Mouse (Mus musculus) spleen, postnatal 14 days (tissue): ENCODE results near the gene Itpripl2.

Experiments used
- DNase-seq, 2 experiments: peaks; one replicate each; pipeline ENCODE4 v3.0.0; 2021 to 2022; ENCODE audit warnings: low spot score in 2 of 2

The Itpripl2 gene

GRCm38 (mm10) chr7:118488060-118488664 lies 3.6 kb downstream of the Itpripl2 start:
- DNase-seq: no peak

- no peak for DNase-seq
Observed at GRCm38 (mm10) chr7:118486917-118487316, 4.9 kb downstream of the Itpripl2 start.

- no peak for DNase-seq
Observed at GRCm38 (mm10) chr7:118483996-118484395, 7.8 kb downstream of the Itpripl2 start.

- DNase-seq: no peak
Observed at GRCm38 (mm10) chr7:118482001-118482400, 9.8 kb downstream of the Itpripl2 start.

- DNase-seq: no peak
Observed at GRCm38 (mm10) chr7:118481047-118481810, 10.5 kb downstream of the Itpripl2 start.

GRCm38 (mm10) chr7:118480160-118480709 lies 11.5 kb downstream of the Itpripl2 start:
- DNase-seq: no peak

- no peak for DNase-seq
Observed at GRCm38 (mm10) chr7:118478835-118479312, 12.9 kb downstream of the Itpripl2 start.

- no peak for DNase-seq
Observed at GRCm38 (mm10) chr7:118476428-118476827, 15.3 kb downstream of the Itpripl2 start.

GRCm38 (mm10) chr7:118475008-118475705 lies 16.6 kb downstream of the Itpripl2 start:
- DNase-seq: no peak

GRCm38 (mm10) chr7:118472886-118473285 lies 18.9 kb downstream of the Itpripl2 start:
- no peak for DNase-seq

- no peak for DNase-seq
Observed at GRCm38 (mm10) chr7:118468060-118468459, 23.7 kb downstream of the Itpripl2 start.

- DNase-seq: no peak
Observed at GRCm38 (mm10) chr7:118464432-118464831, 27.3 kb downstream of the Itpripl2 start.

- no peak for DNase-seq
Observed at GRCm38 (mm10) chr7:118462818-118463762, 28.7 kb downstream of the Itpripl2 start.

- no peak for DNase-seq
Observed at GRCm38 (mm10) chr7:118461400-118462136, 30.2 kb downstream of the Itpripl2 start.

GRCm38 (mm10) chr7:118453722-118454121 lies 38.1 kb downstream of the Itpripl2 start:
- no peak for DNase-seq

- DNase-seq: no peak
Observed at GRCm38 (mm10) chr7:118452940-118453339, 38.8 kb downstream of the Itpripl2 start.

- peak; percentile 11 to 12 for DNase-seq
Observed at GRCm38 (mm10) chr7:118448134-118448967, 43.4 kb downstream of the Itpripl2 start, which contains the start of gene Syt17. Gene Syt17 (minus strand): TSS chr7:118448222.

- DNase-seq: no peak
Observed at GRCm38 (mm10) chr7:118447291-118448133, 44.3 kb downstream of the Itpripl2 start.
